Mouse (Mus musculus) left cerebral cortex, postnatal 36 days (tissue): ENCODE measurements around the gene Ccsap. TPM values are rescaled to one million over a fixed set of nuclear protein-coding genes. Genes with fewer than 3 reads are reported as not detected.
"Not testable (repeated sequence)": the region's sequence is repeated elsewhere in the genome, so short reads cannot be mapped to it uniquely, and the experiment has no call there.

Experiments used
- DNase-seq, 2 experiments: peaks; one replicate each; pipeline ENCODE4 v3.0.0; 2021 to 2022; ENCODE audit warnings: low spot score in 2 of 2, mixed read lengths in 1 of 2
- intact Hi-C: fragments of 180-260 bp; cut with DNase I; formaldehyde crosslinking; loops from one replicate; pipeline ENCODE4 v1.15.1; 2025
- total RNA-seq, 2 experiments: library from RNA; stranded (reverse); gene quantifications; 2 replicates each; pipeline ENCODE4 v1.2.3; 2021

Gene Ccsap
- total RNA-seq, 2 experiments from 2014 or later, result 70.7 to 82.7 TPM

- no peak for DNase-seq
- intact Hi-C loops, result no loop called here
Observed at GRCm38 (mm10) chr8:123812227-123812626, 47.8 kb downstream of the Ccsap start.

DNA sequence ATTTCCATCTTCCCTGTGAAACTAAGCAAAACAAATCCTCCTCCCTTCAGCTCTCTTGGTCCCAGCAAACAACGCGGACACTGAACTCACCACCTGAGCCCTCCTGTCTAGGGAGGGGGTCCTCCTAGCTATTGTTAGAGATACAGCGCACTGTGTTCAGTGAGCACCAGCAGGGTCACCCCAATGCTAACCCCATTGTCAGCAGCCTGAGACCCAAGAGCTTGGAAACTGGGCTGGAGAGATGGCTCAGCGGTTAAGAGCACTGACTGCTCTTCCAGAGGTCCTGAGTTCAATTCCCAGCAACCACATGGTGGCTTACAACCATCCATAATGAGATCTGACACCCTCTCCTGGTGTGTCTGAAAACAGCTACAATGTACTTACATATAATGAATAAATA lies 50.7 kb downstream of the Ccsap start:
- DNase-seq, intact Hi-C loops: not testable (repeated sequence)

GRCm38 (mm10) chr8:123808671-123809070 lies 51.3 kb downstream of the Ccsap start:
- intact Hi-C loops, result no loop called here

DNA sequence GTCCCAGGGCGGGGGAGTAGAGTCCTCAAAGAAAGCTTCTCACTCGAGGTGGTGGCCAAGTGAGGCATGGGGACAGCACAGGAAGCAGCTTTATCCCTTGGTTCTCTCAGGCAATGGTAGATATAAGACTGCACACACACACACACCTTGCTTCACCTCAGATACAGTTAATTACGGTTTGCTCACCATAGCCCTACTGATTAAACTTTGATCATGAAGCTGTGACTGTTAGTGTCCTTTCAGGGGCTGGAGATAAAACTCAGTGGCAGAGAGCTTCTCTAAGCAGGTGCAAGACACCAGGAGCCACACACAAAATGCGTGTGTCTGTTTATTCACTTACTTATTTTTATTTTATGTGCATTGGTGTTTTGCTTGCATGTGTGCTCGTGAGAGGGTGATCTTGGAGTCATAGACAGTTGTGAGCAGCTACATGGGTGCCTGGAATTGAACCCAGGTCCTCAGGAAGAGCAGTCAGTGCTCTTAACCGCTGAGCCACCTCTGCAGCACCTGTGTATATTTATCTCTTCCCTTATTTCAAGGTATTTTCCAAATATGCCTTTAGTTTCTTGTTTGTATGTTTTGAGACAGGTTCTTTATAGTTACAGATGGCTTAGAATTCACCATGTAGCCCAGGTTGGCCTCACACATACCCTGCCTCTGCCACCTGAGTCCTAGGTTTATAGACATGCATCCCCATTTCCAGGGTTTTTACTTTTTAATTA lies 52.0 kb downstream of the Ccsap start:
- intact Hi-C loops, result no loop called here
- DNase-seq, result no peak

More at GRCm38 (mm10) chr8:123808671-123809070, 51.3 kb downstream of the Ccsap start:
- no peak for DNase-seq

- no peak for DNase-seq
- intact Hi-C loops, result no loop called here
Observed at GRCm38 (mm10) chr8:123807024-123807431, 53.0 kb downstream of the Ccsap start.

DNA sequence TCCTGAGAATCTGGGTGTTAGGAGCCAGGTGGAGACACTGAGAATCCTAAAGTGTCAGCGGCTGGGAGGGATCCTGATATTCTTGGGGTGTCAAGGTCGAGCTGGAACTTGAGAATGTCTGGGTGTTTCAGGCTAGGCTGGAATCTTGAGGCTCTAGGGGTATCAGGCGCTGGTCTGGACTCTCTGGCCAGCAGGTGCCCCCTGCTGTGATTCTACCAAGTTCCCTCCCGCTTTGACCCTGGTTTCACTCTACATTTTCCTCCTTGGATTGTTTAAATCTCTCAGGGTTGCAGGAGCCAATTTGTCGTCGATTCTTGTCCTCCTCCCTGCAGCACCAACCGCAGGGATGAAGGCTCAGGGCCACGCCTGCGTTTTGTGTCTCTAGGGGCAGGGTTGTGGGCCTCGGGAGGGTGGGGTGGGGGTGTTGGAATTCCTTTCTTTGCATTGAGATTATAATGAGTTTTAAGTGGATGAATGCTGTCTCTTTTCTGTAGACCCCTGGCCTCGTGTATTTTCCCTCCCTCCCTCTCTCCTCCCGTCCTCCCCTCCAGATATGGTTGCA lies 53.6 kb downstream of the Ccsap start:
- no peak for DNase-seq

DNA sequence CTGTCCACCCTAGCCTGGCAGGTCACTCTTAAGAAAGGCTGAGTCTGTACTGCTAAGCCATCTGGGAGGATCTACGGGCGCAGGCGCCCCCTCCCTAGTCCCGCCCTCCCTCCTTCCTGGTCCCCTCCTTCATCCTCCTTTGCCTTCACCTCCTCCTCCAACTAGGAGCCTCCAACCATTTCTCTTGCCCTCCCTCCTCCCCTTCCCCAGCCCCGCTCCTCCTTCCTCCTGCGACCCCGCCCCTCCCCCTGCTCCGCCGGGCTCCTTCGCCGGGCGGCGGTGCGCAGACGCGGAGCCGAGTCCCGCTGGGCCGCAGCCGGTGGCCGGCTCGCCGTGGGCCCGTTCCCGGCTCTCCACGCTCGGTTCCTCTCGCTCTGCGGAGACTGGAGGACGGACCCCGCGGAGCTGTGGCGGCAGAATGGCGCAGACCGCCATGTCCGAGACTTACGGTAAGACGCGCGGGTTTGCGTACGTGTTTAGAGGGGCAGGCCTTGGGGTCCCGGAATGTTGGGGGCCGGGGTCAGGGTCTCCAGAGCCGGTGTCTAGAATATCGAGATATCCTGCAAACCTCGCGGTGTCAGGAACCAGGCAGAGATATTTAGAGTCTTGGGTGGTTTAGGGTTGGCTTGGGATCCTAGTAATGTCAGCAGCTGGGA lies 54.2 kb downstream of the Ccsap start, which contains the start of gene Rab4a:
Gene Rab4a, plus strand, starts transcription at position 268 of the 656 bp plus-strand sequence.
- intact Hi-C loops, result no loop called here
- DNase-seq, result peak; percentile 78 to 86

More for the DNA sequence above, 53.6 kb downstream of the Ccsap start:
- intact Hi-C loops, result no loop called here

- intact Hi-C loops, result no loop called here
- no peak for DNase-seq
Observed at GRCm38 (mm10) chr8:123805209-123805717, 54.7 kb downstream of the Ccsap start.

DNA sequence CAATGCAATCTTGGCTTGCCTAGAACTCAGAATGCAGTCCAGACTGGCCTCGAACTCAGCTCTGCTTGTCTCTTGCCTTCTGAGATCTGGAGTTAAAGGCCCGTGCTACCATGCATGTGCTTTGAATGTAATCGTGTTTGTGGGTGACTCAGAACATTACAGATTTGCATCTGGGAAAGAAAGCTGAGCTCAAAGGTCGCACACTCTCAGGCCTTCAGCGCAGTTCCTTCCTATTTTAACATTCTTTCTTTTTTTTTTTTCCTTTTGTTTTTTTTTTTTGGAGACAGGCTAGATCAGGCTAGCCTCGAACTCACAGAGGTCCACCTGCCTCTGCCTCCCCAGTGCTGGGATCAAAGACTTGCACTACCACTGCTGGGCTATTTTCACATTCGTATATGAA lies 55.4 kb downstream of the Ccsap start:
- intact Hi-C loops, result no loop called here
- no peak for DNase-seq

GRCm38 (mm10) chr8:123803639-123804038 lies 56.4 kb downstream of the Ccsap start:
- intact Hi-C loops, result no loop called here
- DNase-seq, result no peak

DNA sequence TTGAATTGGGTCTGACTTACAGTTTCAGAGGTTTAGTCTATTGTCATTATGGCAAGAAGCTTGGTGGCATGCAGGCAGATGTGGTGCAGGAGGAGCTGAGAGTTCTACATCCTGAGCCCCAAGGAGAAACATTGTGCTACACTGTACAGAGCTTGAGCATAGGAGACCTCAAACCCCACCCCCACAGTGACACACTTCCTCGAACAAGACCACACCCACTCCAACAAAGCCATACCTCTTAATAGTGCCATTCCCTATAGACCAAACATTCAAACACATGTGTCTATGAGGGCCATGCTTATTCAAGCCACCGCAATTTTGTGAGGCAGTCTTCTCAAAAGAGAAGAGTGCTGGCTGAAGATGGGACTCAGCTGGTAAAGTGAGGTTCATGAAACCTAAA lies 58.5 kb downstream of the Ccsap start:
- intact Hi-C loops, result no loop called here

GRCm38 (mm10) chr8:123800867-123801266 lies 59.1 kb downstream of the Ccsap start:
- intact Hi-C loops, result no loop called here
- no peak for DNase-seq

More for the DNA sequence above, 58.5 kb downstream of the Ccsap start:
- DNase-seq, result no peak

DNA sequence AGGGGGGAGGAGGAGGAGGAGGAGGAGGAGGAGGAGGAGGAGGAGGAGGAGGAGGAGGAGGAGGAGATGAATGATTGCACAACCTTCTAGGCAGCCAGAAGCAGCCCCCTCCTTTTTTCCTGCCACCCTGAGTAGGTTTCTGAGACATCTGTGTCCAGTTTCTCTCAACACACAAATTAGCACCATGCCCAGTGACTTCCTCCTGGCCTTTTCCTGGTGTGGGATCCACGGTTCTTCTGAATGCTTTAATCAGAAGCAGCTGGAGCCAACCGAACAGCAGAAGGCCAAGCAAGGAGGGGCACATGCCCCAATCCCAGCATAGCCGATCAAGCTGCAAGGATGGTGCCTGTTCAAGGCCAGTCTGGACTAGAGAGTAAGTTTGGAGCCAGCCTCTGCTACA lies 60.1 kb downstream of the Ccsap start:
- intact Hi-C loops, result no loop called here
- DNase-seq, result no peak

DNA sequence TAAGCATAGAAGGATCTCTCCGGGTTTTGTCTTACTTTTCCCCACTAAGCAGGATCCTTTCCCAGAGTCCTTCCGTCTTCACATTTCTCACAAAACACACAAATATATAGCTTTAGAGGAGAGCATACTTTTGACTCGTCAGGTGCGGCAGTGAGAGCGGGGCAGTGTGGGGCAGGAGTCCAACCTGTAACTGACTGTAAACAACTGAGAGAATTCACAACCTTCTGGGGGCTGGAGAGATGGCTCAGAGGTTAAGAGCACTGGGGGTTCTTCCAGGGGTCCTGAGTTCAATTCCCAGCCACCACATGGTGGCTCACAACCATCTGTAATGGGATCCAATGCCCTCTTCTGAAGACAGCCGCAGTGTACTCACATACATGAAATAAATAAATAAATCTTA lies 60.6 kb downstream of the Ccsap start:
- no peak for DNase-seq
- intact Hi-C loops, result no loop called here

DNA sequence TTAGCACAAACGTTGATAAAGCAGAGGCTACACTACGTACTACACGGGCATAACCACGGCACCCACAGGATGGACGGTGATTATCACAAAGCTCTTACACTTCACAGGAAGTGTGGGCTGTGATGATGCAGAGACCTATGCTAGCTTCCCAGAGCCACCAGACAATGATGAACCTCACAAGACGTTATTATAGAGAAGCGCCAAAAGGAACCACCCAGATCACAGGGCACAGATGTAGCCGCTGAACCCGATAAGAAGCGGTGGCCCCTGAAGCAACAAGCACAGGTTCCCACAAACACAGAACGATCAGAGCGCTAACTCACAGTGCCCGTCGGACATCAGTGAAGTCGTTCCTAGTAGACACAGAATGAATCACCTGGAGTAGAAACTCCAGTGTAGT lies 62.1 kb downstream of the Ccsap start:
- intact Hi-C loops, result no loop called here

GRCm38 (mm10) chr8:123796758-123797157 lies 63.3 kb downstream of the Ccsap start:
- DNase-seq, result no peak

More for the DNA sequence above, 62.1 kb downstream of the Ccsap start:
- no peak for DNase-seq

DNA sequence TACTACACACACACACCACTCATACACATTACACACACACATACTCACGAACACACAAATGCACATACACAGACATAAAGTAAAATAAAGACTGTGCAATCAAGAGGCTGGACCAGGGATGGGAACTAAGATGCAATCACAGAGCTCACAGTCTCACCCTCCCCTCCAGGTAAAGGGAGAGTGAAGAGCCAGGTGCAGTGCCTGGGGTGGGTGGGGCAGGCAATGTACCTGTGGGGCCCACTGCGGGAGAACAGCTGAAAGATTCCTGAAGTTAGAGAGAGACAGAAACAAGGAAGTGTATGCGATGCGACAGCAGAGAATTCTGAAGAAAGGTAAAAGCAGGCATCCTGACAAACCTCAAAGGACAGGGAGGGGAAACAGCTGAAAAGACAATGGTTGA lies 65.2 kb downstream of the Ccsap start:
- DNase-seq, result no peak
- intact Hi-C loops, result loop anchor here (5.0 kb wide), 1 partner anchor 38 kb away; no protein-coding TSS in a partner anchor

More at GRCm38 (mm10) chr8:123796758-123797157, 63.3 kb downstream of the Ccsap start:
- intact Hi-C loops, result no loop called here

DNA sequence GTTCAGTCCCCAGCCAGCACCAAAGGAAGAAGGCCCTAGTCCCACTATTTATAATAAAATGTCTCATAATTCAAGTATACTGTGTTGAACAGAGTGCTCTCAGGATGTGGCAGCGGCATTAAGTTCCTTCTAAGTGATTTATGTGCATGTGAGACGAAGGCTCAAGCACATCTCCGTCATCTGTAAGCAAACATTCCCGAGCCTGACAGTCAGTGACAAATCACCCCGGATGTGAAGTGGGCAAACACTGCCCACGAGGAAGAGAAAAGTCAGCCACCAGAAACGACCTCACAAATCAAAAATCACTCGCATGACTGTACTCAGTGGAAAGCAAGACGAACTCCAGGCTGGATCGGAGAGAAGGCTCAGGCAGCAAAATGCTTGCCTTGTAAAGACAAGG lies 66.1 kb downstream of the Ccsap start:
- no peak for DNase-seq
- intact Hi-C loops, result loop anchor here (5.0 kb wide), 1 partner anchor 38 kb away; no protein-coding TSS in a partner anchor

DNA sequence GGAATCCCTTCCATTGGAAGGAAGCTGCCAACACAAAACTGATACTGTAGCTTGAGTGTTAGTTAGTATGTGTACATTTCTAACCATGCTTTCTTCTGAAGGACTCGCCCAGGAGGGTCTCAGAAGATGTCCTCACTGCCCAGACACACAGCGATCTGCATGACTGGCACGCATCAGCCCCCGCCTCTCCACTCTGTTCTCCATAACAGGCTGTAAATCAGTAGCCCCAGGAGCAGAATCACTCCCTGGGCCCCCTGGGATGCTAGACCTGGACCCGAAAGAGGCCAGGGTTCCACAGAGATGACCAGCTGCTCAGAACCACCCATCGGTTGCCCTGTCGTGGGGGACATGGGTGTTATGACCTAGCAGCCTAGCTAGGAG lies 68.2 kb downstream of the Ccsap start:
- intact Hi-C loops, result loop anchor here (5.0 kb wide), 1 partner anchor 40 kb away; no protein-coding TSS in a partner anchor
- DNase-seq, result no peak

DNA sequence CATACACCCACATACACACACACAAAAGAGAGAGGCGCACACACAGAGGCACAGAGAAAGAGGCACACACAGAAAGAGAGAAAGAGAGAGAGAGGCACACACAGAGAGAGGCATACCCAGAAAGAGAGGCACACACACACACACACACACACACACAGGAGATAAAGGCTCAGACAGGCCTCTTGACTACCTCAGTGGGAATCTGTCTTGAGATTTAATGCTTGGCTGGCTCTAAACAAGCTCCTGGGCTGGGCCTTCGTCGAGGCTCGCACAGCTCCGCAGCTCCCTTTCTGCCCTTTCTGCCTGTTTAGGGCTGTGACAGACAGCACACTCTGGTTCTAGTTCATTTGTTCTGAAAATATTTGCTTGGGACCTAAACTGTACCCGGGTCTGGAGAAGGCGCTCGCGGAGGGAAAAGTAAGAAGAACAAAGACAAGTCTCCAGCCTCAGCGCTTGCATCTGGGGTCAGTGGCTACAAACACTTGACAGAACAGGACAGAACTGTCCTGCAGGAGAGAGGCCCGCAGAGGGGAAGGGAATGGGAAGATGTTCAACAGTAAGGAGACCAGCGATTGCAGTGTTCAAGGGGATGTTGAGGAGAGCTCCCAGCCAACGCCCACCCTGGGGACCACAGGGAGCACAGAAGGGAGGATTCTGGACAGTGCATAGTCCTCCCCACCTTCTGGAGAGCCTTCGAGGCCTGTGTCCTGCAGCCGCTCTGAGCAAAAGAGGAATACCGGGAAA lies 68.7 kb downstream of the Ccsap start:
- no peak for DNase-seq
- intact Hi-C loops, result loop anchor here (5.0 kb wide), 1 partner anchor 41 kb away; no protein-coding TSS in a partner anchor
